Mouse (Mus musculus) liver, postnatal 0 days (tissue): ENCODE measurements around the gene Esrrg. TPM values are rescaled to one million over a fixed set of nuclear protein-coding genes. Genes with fewer than 3 reads are reported as not detected.

ENCODE experiments used
- ATAC-seq: fragments of 200-750 bp; cut with Nextera tagmentation; 2 replicates; pipeline ENCODE4 v1.8.0; 2017; ENCODE audit warnings: mild to moderate bottlenecking, moderate library complexity
- DNase-seq: peaks from one replicate; pipeline ENCODE4 v3.0.0-alpha.2; 2016
- H3K27ac ChIP-seq: fragments of 300-500 bp; sonication (generic); 2 replicates; pipeline ENCODE4 v1.5.1; 2014; ENCODE audit warnings: antibody characterized with exemption, moderate library complexity, mild to moderate bottlenecking, low read depth
- H3K27me3 ChIP-seq: fragments of 300-500 bp; sonication (generic); 2 replicates; pipeline ENCODE4 v1.6.1; 2014; ENCODE audit warnings: low read length, control low read depth, mixed read lengths; ENCODE audit not compliant: insufficient read depth
- H3K36me3 ChIP-seq: fragments of 300-500 bp; sonication (generic); replicated peaks from 2 replicates; pipeline ENCODE4 v1.6.1; 2014; ENCODE audit warnings: mild to moderate bottlenecking, control low read depth, low read length, moderate library complexity, mixed read lengths; ENCODE audit not compliant: insufficient read depth
- H3K4me1 ChIP-seq: fragments of 300-500 bp; sonication (generic); 2 replicates; pipeline ENCODE4 v1.6.1; 2014; ENCODE audit warnings: antibody characterized with exemption, mild to moderate bottlenecking, control low read depth; ENCODE audit not compliant: insufficient read depth
- H3K4me2 ChIP-seq: fragments of 300-500 bp; sonication (generic); 2 replicates; pipeline ENCODE4 v1.6.1; 2014; ENCODE audit warnings: low read depth, mild to moderate bottlenecking, low read length, moderate library complexity, mixed read lengths
- H3K4me3 ChIP-seq: fragments of 300-500 bp; sonication (generic); 2 replicates; pipeline ENCODE4 v1.5.1; 2014; ENCODE audit warnings: low read depth, low read length
- H3K9ac ChIP-seq: fragments of 300-500 bp; sonication (generic); replicated peaks from 2 replicates; pipeline ENCODE4 v1.6.1; 2014; ENCODE audit warnings: mild to moderate bottlenecking, moderate library complexity
- H3K9me3 ChIP-seq: fragments of 300-500 bp; sonication (generic); 2 replicates; pipeline ENCODE4 v1.6.1; 2016; ENCODE audit warnings: mild to moderate bottlenecking, control low read depth, low read length, mixed read lengths
- CTCF ChIP-seq: sonication (generic); IDR thresholded peaks from 2 replicates; pipeline ENCODE4 v1.5.1; 2016; ENCODE audit warnings: antibody characterized with exemption, low read depth
- EP300 ChIP-seq: IDR thresholded peaks from 2 replicates; pipeline ENCODE4 v1.6.1; 2016; ENCODE audit warnings: antibody characterized with exemption, low read depth, mild to moderate bottlenecking
- WGBS: fragments of 180-500 bp; shearing (Covaris S2); extraction: QIAGEN DNeasy Blood & Tissue Kit; methylation state at CpG from one replicate; pipeline ENCODE4 v1.1.7; 2014; ENCODE audit not compliant: insufficient replicate concordance; 5-methylcytosine and 5-hydroxymethylcytosine counted together
- polyA plus RNA-seq: library from polyadenylated mRNA; unstranded; fragments of >200 nt; fragmentation: Nextera tagmentation; extraction: Ambion mirVana; gene quantifications from 2 replicates; pipeline ENCODE4 v1.2.1, GENCODE M21; 2015

The Esrrg gene
- polyA plus RNA-seq, 1 experiment from 2014 or later = 0.11 TPM

GRCm38 (mm10) chr1:188233036-188233724 is 624.6 kb downstream of the Esrrg start:
- no peak for ATAC-seq
- no peak overlapping the region for H3K4me3 ChIP-seq

GRCm38 (mm10) chr1:188238636-188239035 is 630.0 kb downstream of the Esrrg start:
- TF ChIP-seq EP300 = no peak
- TF ChIP-seq CTCF = no peak
- H3K4me1 ChIP-seq = no peaks in the 10 kb centered on the region
- H3K27ac ChIP-seq = no peak overlapping the region
- no peaks in the 10 kb centered on the region for H3K36me3 ChIP-seq
- H3K4me3 ChIP-seq = no peak overlapping the region
- no peaks in the 10 kb centered on the region for H3K27me3 ChIP-seq
- H3K9me3 ChIP-seq = no peaks in the 10 kb centered on the region
- H3K4me2 ChIP-seq = no peak overlapping the region
- no peak overlapping the region for H3K9ac ChIP-seq
- DNase-seq = no peak
- ATAC-seq = no peak

More at GRCm38 (mm10) chr1:188233036-188233724, 624.6 kb downstream of the Esrrg start:
- no peaks in the 10 kb centered on the region for H3K27me3 ChIP-seq
- no peak overlapping the region for H3K4me2 ChIP-seq
- no peaks in the 10 kb centered on the region for H3K36me3 ChIP-seq
- no peak for TF ChIP-seq EP300
- no peak for TF ChIP-seq CTCF
- no peaks in the 10 kb centered on the region for H3K9me3 ChIP-seq
- WGBS = 74% methylated on average over 5 of the region's 5 CpGs
- no peak overlapping the region for H3K27ac ChIP-seq
- no peak for DNase-seq
- no peak overlapping the region for H3K9ac ChIP-seq
- H3K4me1 ChIP-seq = no peaks in the 10 kb centered on the region

GRCm38 (mm10) chr1:188241766-188242165 is 633.2 kb downstream of the Esrrg start:
- no peak for TF ChIP-seq CTCF
- TF ChIP-seq EP300 = no peak
- no peak overlapping the region for H3K9ac ChIP-seq
- no peak overlapping the region for H3K4me2 ChIP-seq
- H3K27me3 ChIP-seq = no peaks in the 10 kb centered on the region
- no peaks in the 10 kb centered on the region for H3K4me1 ChIP-seq
- H3K4me3 ChIP-seq = no peak overlapping the region
- no peaks in the 10 kb centered on the region for H3K36me3 ChIP-seq
- ATAC-seq (no peak), DNase-seq (no peak)
- no peak overlapping the region for H3K27ac ChIP-seq
- H3K9me3 ChIP-seq = no peaks in the 10 kb centered on the region
- 78% methylated on average over 10 of the region's 10 CpGs for WGBS

GRCm38 (mm10) chr1:188257500-188257899 is 648.9 kb downstream of the Esrrg start:
- Histone ChIP-seq H3K36me3 (no peaks in the 10 kb centered on the region), H3K4me3 (no peak overlapping the region), H3K27ac (no peak overlapping the region), H3K4me2 (no peak overlapping the region), H3K4me1 (no peaks in the 10 kb centered on the region), H3K27me3 (no peaks in the 10 kb centered on the region), H3K9me3 (no peaks in the 10 kb centered on the region), H3K9ac (no peak overlapping the region)
- ATAC-seq (no peak), DNase-seq (no peak)
- WGBS = 81% methylated on average over 7 of the region's 7 CpGs
- TF ChIP-seq EP300 (no peak), CTCF (no peak)

GRCm38 (mm10) chr1:188260259-188261107 is 651.9 kb downstream of the Esrrg start:
- H3K4me2 ChIP-seq = no peak overlapping the region
- H3K9ac ChIP-seq = no peak overlapping the region
- H3K4me1 ChIP-seq = no peaks in the 10 kb centered on the region
- TF ChIP-seq EP300 (no peak), CTCF (no peak)
- 65% methylated on average over 6 of the region's 6 CpGs for WGBS
- H3K4me3 ChIP-seq = no peak overlapping the region
- no peak for ATAC-seq
- H3K27ac ChIP-seq = no peak overlapping the region
- no peaks in the 10 kb centered on the region for H3K36me3 ChIP-seq
- no peaks in the 10 kb centered on the region for H3K9me3 ChIP-seq
- H3K27me3 ChIP-seq = no peaks in the 10 kb centered on the region
- DNase-seq = no peak

GRCm38 (mm10) chr1:188261903-188262682 is 653.5 kb downstream of the Esrrg start, which contains the start of gene Ush2a:
Ush2a (plus strand) TSS chr1:188262023.
- H3K4me2 ChIP-seq = no peak within 1 kb of the TSS
- no peaks in the 10 kb centered on the region for H3K9me3 ChIP-seq
- H3K9ac ChIP-seq = no peak within 1 kb of the TSS
- no peak within 1 kb of the TSS for H3K4me3 ChIP-seq
- DNase-seq (no peak), ATAC-seq (no peak)
- no peaks in the 10 kb centered on the region for H3K36me3 ChIP-seq
- 73% methylated on average over 10 of the region's 10 CpGs for WGBS
- no peak within 1 kb of the TSS for H3K27ac ChIP-seq
- no peaks in the 10 kb centered on the region for H3K27me3 ChIP-seq
- TF ChIP-seq EP300 (no peak), CTCF (no peak)
- no peaks in the 10 kb centered on the region for H3K4me1 ChIP-seq
